24 mouse cellular contexts compared by ENCODE assay signal in the genomic region with DNA sequence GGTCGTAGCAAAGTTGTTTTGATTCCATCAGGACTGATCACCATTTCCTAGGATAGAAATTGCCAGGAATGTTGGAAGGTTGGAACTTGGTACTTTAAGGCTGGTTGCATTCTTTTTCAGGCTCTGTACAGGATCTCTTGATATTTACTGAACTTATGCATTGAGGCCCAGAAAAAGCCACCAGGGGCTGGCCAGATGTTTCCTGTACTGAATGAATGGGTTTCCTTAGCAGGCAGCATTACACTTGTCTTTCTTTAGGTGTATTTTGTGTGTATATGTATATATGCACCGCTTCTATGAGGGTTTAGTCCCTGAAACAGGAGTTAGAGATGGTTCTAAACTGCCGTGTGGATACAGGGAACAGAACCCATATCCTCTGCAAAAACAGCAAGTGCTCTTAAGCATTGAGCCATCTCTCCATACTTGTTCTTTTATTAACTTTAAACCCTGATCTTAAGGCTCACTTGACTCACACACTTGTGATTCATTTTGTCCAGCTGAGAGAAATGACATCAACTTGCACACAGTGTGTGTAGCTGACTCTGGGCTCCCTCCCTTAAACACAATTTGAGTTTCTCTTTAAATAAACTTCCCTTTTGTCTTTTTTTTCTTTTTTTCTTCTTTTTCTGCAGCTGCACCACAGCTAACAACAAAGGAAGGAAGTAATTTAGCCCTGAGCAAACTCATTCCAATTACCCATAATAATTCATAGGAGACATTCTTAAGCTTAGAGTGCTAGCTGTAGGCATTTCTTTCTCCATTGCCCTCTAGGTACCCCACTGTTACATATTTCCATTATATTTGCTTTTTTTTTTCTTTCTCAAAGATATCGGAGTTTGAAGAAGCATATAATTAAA.
A peak's percentile ranks its signal among the peaks of the same experiment; 100 is the strongest.
DNase-seq lines count a peak whose midpoint lies in the region; ATAC-seq and TF ChIP-seq lines count a peak whose summit lies in the region.
"Had no signal": no experiment of that assay in that cellular context is flagged by ENCODE, and none has a peak within 500 bp of the region (broad histone marks: within the 10 kb centered on the region; RNA-seq: fewer than 3 reads in every experiment).

No protein-coding gene starts in this region.

- no peak for TF ChIP-seq CTCF in olfactory bulb, adult 2 months (IDR thresholded peaks at IDR 0.05; ENCODE audit: insufficient read depth, low read depth, low read length)

- H3K27me3 ChIP-seq in heart, embryonic 15.5 days: no peaks in the 10 kb centered on the region
- no peaks in the 10 kb centered on the region for H3K27me3 ChIP-seq in lung, embryonic 16.5 days (ENCODE audit: control insufficient read depth, insufficient read depth, low read depth, low read length)
- H3K27me3 ChIP-seq: liver, embryonic 15.5 days; megakaryocyte, embryonic 14.5 days; midbrain, embryonic 15.5 days; neural tube, embryonic 15.5 days; stomach, embryonic 15.5 days had no signal

- ATAC-seq in heart, embryonic 15.5 days (replicated peaks; ENCODE audit: insufficient number of reproducible peaks, insufficient read depth, low FRiP score, low read depth): no peak
- no peak for ATAC-seq in lung, embryonic 16.5 days (ENCODE audit: low read depth)
- 0 out of 2 replicates have a peak, but pooled peaks have one; percentile 22 for ATAC-seq in common myeloid progenitor, adult 5-6 weeks (replicated peaks; ENCODE audit: low read depth, poor library complexity, severe bottlenecking)
- ATAC-seq: hindbrain, postnatal 0 days; lung, postnatal 0 days; midbrain, embryonic 15.5 days had no signal

- H3K4me3 ChIP-seq in heart, embryonic 15.5 days: no peak overlapping the region
- no peak overlapping the region for H3K4me3 ChIP-seq in lung, embryonic 16.5 days (ENCODE audit: low read length)
- H3K4me3 ChIP-seq in olfactory bulb, adult 2 months (ENCODE audit: insufficient read depth, low read depth, low read length): no peak overlapping the region
- H3K4me3 ChIP-seq: forebrain, embryonic 10.5 days; liver, embryonic 15.5 days; megakaryocyte, embryonic 14.5 days; midbrain, embryonic 15.5 days; neural tube, embryonic 15.5 days; stomach, embryonic 15.5 days had no signal

- H3K9me3 ChIP-seq in heart, embryonic 15.5 days (replicated peaks): no peaks in the 10 kb centered on the region
- H3K9me3 ChIP-seq in lung, embryonic 16.5 days (ENCODE audit: control insufficient read depth, low read length): no peaks in the 10 kb centered on the region
- H3K9me3 ChIP-seq: liver, embryonic 15.5 days; megakaryocyte, embryonic 14.5 days; midbrain, embryonic 15.5 days; neural tube, embryonic 15.5 days; stomach, embryonic 15.5 days had no signal

- H3K4me2 ChIP-seq in heart, embryonic 15.5 days: no peak overlapping the region
- no peak overlapping the region for H3K4me2 ChIP-seq in lung, embryonic 16.5 days (ENCODE audit: low read depth, low read length)
- H3K4me2 ChIP-seq: liver, embryonic 15.5 days; midbrain, embryonic 15.5 days; neural tube, embryonic 15.5 days; stomach, embryonic 15.5 days had no signal

- H3K27ac ChIP-seq in heart, embryonic 15.5 days: peak overlapping the region; percentile 27
- H3K27ac ChIP-seq in lung, embryonic 16.5 days (ENCODE audit: low read length): peak overlapping the region; percentile 24; the same call in 1 of the 2 replicates
- peak overlapping the region; percentile 88 for H3K27ac ChIP-seq in olfactory bulb, adult 2 months (ENCODE audit: insufficient read depth, low read depth, low read length)
- H3K27ac ChIP-seq: forebrain, embryonic 10.5 days; hindbrain, postnatal 0 days; liver, embryonic 15.5 days; midbrain, embryonic 15.5 days; neural tube, embryonic 15.5 days; stomach, embryonic 15.5 days had no signal

- H3K36me3 ChIP-seq in heart, embryonic 15.5 days: peaks cover 11% of the 10 kb centered on the region; the same call in 1 of the 2 replicates
- H3K36me3 ChIP-seq in lung, embryonic 16.5 days (ENCODE audit: control insufficient read depth, insufficient read depth, low read length): peaks cover 7% of the 10 kb centered on the region
- H3K36me3 ChIP-seq: midbrain, embryonic 15.5 days; neural tube, embryonic 15.5 days had no signal

- no peaks in the 10 kb centered on the region for H3K4me1 ChIP-seq in heart, embryonic 15.5 days (replicated peaks)
- no peaks in the 10 kb centered on the region for H3K4me1 ChIP-seq in lung, embryonic 16.5 days (replicated peaks; ENCODE audit: control insufficient read depth, insufficient read depth, low read length)
- H3K4me1 ChIP-seq in olfactory bulb, adult 2 months (ENCODE audit: control insufficient read depth, insufficient read depth, low read length): peaks cover 12% of the 10 kb centered on the region; the same call in 1 of the 2 replicates
- H3K4me1 ChIP-seq: forebrain, embryonic 10.5 days; liver, embryonic 15.5 days; midbrain, embryonic 15.5 days; neural tube, embryonic 15.5 days; stomach, embryonic 15.5 days had no signal

- intact Hi-C loops in heart, postnatal 10 days (cut with DNase I): no loop called here

- no peak for TF ChIP-seq POLR2A in olfactory bulb, adult 2 months (IDR thresholded peaks at IDR 0.05; ENCODE audit: insufficient read depth, low read depth, low read length)

- WGBS in heart, embryonic 15.5 days: 76% methylated on average over 4 of the region's 4 CpGs
- 76% methylated on average over 4 of the region's 4 CpGs for WGBS in lung, embryonic 16.5 days
- WGBS in olfactory bulb, adult 2 months: 42% methylated on average over 4 of the region's 4 CpGs

- no peak for DNase-seq in heart, postnatal 10 days
- no peak for DNase-seq in lung, postnatal 36 days
- no peak for DNase-seq in cerebellum, adult 9-11 months
- DNase-seq in right cerebral cortex, postnatal 10 days (ENCODE audit: low spot score in 2 of 2): no peak
- DNase-seq: B cell, adult 2 months; cerebellum, adult 9-10 months; gastrocnemius, postnatal 25 days; heart, postnatal 4 days; kidney, postnatal 36 days; layer of hippocampus, adult 9-11 months; right cerebral cortex, postnatal 25 days; thymus, adult 2 months had no signal

- no peak overlapping the region for H3K9ac ChIP-seq in heart, embryonic 15.5 days
- H3K9ac ChIP-seq in lung, embryonic 16.5 days (ENCODE audit: low read length): no peak overlapping the region
- H3K9ac ChIP-seq: liver, embryonic 15.5 days; midbrain, embryonic 15.5 days; neural tube, embryonic 15.5 days; stomach, embryonic 15.5 days had no signal

Comparison
In these comparisons a context has a peak if more than half of its experiments do, and no peak if none do; other contexts are left out.
1. H3K27ac ChIP-seq: peak in every context shown above with its lines; median percentile 88 in olfactory bulb, adult 2 months; 27 in heart, embryonic 15.5 days; 24 in lung, embryonic 16.5 days.